Mouse (Mus musculus) cerebellum, postnatal 36 days (tissue): ENCODE measurements around the gene Sv2b.

Experiments
- DNase-seq, 2 experiments: peaks; one replicate each; pipeline ENCODE4 v3.0.0; 2021 to 2022; ENCODE audit warnings: mixed read lengths in 2 of 2

The Sv2b gene

GRCm38 (mm10) chr7:75290554-75290953 is 18.5 kb downstream of the Sv2b start:
- peak in 1 of 2 experiments; percentile 53 for DNase-seq

DNA sequence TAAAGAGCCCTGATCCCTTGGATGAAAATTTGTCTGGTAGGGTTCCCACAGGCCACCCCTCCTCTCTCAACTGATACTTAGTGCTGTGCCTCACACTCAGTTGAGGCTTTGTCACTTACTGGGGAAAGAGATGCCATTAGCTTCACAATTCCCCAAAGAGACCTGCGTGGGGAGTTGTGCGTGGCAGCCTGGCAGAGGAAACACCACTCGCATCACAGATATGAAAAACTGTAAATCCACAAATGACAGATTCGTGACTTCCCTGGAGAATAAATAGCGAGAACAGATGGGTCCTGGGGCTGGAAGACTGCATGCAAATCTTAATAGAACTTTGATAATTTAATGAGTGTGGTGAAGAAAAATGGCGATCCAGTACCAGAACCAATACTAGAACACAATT is 21.8 kb downstream of the Sv2b start:
- no peak for DNase-seq

GRCm38 (mm10) chr7:75282951-75283350 is 26.1 kb downstream of the Sv2b start:
- DNase-seq, result peak; percentile 75 to 80

GRCm38 (mm10) chr7:75282080-75282650 is 26.9 kb downstream of the Sv2b start:
- no peak for DNase-seq

DNA sequence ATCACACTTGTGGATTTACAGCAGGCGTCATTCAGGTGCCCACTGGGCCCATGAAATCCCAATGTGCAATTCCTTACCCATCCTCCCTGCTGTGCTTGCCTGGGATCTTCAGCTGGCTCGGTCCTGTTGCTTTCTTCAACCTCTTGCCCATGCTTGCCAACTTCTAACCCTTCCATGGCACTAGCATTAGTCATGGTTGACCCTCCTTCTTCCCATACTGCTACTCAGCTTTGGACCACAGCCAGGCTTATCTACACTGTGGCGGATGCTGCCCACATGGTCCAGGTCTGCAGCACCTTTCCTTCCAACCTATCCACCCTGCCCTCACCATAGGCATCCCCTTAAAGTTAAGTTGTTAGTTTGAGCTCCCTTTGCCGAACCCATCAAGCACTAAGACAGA is 28.0 kb downstream of the Sv2b start:
- DNase-seq, result no peak

- DNase-seq, result no peak
Observed at GRCm38 (mm10) chr7:75277847-75278246, 31.2 kb downstream of the Sv2b start.

- DNase-seq, result no peak
Observed at GRCm38 (mm10) chr7:75276739-75277138, 32.3 kb downstream of the Sv2b start.

DNA sequence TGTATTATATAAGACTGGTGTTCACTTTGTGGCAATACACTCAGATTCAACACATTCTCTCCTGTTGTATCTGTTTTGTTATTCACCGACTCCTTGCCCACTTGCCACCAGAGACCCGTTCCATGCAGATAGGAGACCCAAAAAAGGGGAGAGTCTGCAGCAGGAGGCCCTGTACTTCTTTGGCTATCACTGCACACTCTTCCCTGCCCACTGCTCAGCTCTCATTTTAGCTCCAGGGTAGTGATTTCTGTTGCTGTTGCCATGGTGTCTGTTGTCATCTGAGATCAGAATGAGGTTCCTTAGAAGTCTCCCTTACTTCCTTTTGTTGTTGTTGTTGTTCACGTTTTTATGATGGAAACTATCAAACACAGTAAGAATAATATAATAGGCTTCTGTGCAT is 34.5 kb downstream of the Sv2b start:
- DNase-seq, result no peak

DNA sequence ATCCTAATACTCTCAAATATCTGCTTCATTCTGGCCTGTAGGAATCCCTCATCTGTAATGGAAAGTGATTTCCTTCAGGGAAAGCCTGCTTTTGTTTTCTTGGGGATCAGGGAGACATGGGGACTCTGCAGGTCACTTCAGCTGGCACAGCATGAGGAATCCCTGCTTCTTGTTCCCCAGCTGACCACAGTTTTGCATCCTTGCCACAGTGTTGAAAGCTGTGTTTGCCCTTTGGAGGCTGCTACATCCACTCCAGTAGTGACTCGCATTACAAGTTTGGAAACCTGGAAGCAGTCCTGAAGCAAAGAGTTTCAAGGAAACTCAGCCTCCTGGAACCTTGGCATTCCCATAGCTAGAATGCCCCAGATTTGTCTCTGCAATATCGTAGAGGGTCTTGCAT is 35.4 kb downstream of the Sv2b start:
- no peak for DNase-seq

GRCm38 (mm10) chr7:75271921-75272381 is 37.1 kb downstream of the Sv2b start:
- DNase-seq, result no peak

- DNase-seq, result peak in 1 of 2 experiments; percentile 48
Observed at GRCm38 (mm10) chr7:75271306-75271705, 37.8 kb downstream of the Sv2b start.

GRCm38 (mm10) chr7:75267236-75267635 is 41.8 kb downstream of the Sv2b start:
- DNase-seq, result no peak

GRCm38 (mm10) chr7:75265241-75265640 is 43.8 kb downstream of the Sv2b start:
- peak; percentile 81 to 87 for DNase-seq

GRCm38 (mm10) chr7:75259945-75260344 is 49.1 kb downstream of the Sv2b start:
- no peak for DNase-seq

GRCm38 (mm10) chr7:75253611-75254250 is 55.3 kb downstream of the Sv2b start:
- DNase-seq, result no peak

- DNase-seq, result no peak
Observed at GRCm38 (mm10) chr7:75240754-75241507, 68.1 kb downstream of the Sv2b start.

DNA sequence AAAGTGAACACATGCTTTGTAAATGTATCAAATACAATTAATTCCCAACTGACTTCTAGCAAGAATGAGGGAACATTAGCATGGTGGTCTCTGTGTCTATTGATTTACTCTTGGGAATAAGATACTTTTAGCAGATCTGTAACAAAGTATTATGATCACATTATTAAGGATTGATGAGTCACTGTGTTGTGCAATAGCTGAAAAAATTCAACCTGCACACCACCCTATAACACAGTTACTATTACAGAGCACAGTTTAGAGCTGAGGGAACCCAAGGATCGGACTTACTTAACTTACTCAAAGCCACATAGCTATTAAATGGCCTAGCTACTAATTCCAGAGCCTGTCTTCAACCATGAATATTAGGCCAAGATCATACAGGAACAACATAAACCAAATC is 72.7 kb downstream of the Sv2b start:
- DNase-seq, result no peak

- no peak for DNase-seq
Observed at GRCm38 (mm10) chr7:75224206-75224605, 84.9 kb downstream of the Sv2b start.

DNA sequence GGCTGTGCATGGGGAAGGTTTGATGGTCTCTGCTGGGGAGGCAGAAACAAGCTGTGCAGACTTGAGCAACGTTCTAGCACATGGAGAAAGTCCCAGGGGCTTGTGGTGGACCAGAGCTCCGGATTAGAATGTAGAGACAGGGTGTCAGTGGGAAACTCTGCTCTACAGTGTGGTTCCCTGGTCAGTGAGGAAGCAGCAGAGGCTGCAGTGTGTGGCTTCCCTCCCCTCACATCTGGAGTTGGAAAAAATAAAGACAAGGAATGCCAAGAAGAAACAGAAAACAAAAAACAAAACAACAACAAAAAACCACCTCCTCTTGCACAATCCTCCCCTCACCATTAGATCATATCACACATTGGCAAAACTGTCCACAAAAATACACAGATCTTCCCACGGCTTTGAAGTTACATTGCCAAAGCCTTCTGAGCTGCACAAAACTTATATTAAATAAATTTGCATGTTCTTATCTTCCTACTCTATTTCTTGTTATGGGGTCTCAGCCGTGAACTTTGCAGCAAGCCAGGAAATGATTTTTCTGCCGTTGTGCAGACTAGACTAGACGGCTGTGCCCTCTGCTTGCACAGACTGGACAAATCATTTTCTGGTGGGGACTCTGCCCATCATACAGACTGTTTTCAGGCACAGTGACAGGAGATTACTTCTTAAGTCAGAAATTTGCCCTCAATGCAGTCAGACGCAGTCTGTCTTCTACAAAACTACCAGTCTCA is 86.2 kb downstream of the Sv2b start:
- DNase-seq, result no peak

GRCm38 (mm10) chr7:75220786-75221185 is 88.3 kb downstream of the Sv2b start:
- no peak for DNase-seq

DNA sequence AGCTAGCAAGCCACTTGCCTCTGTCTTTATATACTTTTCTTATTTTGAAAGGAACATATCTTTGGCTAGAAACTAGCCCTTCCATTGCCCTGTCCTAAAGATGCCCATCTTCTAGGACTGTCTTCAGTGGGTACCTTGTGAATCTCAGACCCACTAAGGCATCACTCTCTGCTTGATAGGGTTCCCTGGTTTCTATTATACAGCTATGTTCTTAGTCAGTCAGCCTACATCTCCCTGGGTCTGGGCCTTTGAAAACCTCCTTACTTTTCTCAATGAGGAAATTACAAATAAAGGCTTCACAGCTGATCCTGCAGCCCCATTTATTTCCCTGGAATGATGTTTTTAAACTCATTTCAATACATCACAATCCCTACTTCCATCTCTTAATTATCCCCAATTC is 88.8 kb downstream of the Sv2b start:
- no peak for DNase-seq

DNA sequence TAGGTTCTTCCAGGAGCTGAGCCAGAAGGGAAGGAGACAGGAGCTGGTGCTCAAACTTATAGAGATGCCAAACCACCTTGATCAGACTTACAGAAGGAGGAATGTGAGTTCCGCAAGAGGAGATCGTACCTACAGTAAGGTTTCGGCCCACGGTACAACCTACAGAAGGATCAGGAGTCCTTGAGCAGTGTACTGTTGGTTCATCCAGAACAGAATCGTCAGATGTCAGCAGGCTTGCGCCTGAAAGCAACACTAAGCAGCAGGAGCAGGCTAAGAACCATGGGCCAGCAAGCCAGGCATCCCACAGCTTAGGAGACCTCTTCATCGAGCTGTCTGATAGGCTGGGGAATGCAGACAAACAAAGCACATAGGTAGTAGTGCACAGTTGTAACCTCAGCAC is 92.9 kb downstream of the Sv2b start:
- no peak for DNase-seq

- DNase-seq, result peak in 1 of 2 experiments; percentile 37
Observed at GRCm38 (mm10) chr7:75209221-75209641, 99.8 kb downstream of the Sv2b start.
